Mouse (Mus musculus) C2C12 (cell line): ENCODE measurements around the gene Alpi.

Experiments
- CTCF ChIP-seq: IDR thresholded peaks from one replicate; pipeline ENCODE4 v1.5.1; 2011; ENCODE audit not compliant: control insufficient read depth, insufficient read depth, insufficient read length
- MYOD1 ChIP-seq: IDR thresholded peaks from one replicate; pipeline ENCODE4 v1.6.1; 2011; ENCODE audit warnings: low read depth; ENCODE audit not compliant: control insufficient read depth, insufficient read length
- USF1 ChIP-seq: IDR thresholded peaks from one replicate; pipeline ENCODE4 v1.6.1; 2011; ENCODE audit warnings: low read depth, mild to moderate bottlenecking, control low read depth, moderate library complexity

- TF ChIP-seq CTCF (no peak), USF1 (no peak), MYOD1 (no peak)
Observed at GRCm38 (mm10) chr1:87073776-87074175, 27.6 kb downstream of the Alpi start.
